Comparison of ENCODE assay signal across 16 mouse cellular contexts in genomic region chr12:3770546-3770945, GRCm38 (mm10).
"Had no signal": no experiment of that assay in that cellular context is flagged by ENCODE, and none has a peak within 500 bp of the region (broad histone marks: within the 10 kb centered on the region; RNA-seq: fewer than 3 reads in every experiment).

No protein-coding gene starts in this region.

- DNase-seq: kidney, adult 18-20 months; kidney, postnatal 10 days; kidney, postnatal 4 days; liver; liver, embryonic 13.5 days; liver, postnatal 0 days; lung, postnatal 36 days; midbrain, embryonic 14.5 days; thymus, adult 18-20 months; thymus, postnatal 14 days had no signal

- H3K27ac ChIP-seq: intestine, embryonic 15.5 days; limb, embryonic 12.5 days; liver, embryonic 13.5 days; lung, embryonic 15.5 days; midbrain, embryonic 10.5 days; neural tube, embryonic 15.5 days had no signal

- H3K4me1 ChIP-seq: limb, embryonic 12.5 days; lung, embryonic 15.5 days; midbrain, embryonic 10.5 days; neural tube, embryonic 15.5 days had no signal

- H3K27me3 ChIP-seq: intestine, embryonic 15.5 days; limb, embryonic 12.5 days; liver, embryonic 13.5 days; lung, embryonic 15.5 days; neural tube, embryonic 15.5 days had no signal

- H3K4me3 ChIP-seq: intestine, embryonic 15.5 days; limb, embryonic 12.5 days; liver, embryonic 13.5 days; lung, embryonic 15.5 days; midbrain, embryonic 10.5 days; myocyte; neural tube, embryonic 15.5 days had no signal

- H3K36me3 ChIP-seq: intestine, embryonic 15.5 days; liver, embryonic 13.5 days; lung, embryonic 15.5 days had no signal
